Mouse (Mus musculus) spleen, postnatal 4 days (tissue): ENCODE results near the gene G530012D18Rik.
"Not testable (repeated sequence)": the region's sequence is repeated elsewhere in the genome, so short reads cannot be mapped to it uniquely, and the experiment has no call there.

Experiments
- DNase-seq, 2 experiments: peaks; one replicate each; pipeline ENCODE4 v3.0.0; 2022; ENCODE audit warnings: low spot score in 2 of 2

Gene G530012D18Rik

DNA sequence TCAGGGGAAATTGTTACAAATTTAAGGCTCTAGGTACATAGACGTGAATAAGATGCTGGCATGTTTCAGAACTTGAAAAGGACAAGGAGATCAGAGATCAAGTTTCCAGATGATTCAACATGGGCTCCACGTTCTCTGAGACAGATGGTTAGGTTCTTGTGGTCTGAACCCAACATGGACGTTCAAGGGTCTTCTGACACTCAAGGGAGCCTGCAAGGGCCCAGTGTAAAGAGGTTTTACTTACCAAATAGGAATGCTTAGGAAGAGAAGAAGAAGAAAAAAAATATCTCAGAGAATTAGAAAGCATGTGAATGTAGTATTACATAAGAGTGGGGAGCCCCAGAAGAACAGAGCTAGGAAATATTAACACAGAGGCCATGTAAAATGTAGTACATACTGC lies 40.3 kb downstream of the G530012D18Rik start:
- peak in 1 of 2 experiments; percentile 63 for DNase-seq

DNA sequence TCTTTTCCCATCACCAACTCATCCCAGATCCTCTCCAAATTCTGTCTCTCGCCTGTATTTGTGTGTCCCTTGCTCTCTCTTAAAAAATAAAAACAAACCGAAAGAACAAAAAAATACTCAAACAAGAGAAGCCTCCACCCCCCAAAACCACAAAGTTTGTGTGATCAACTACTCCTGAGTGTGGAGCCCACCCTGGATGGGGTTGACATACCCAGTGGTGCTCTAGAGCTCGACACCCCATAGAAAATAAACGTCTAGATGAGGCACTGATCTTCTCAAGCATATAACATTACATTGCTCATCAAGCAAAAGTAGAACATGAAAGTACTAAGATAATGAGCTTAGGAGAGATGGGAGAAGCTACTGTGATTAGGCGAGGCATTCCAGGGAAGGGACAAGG lies 41.7 kb downstream of the G530012D18Rik start:
- peak in 1 of 2 experiments; percentile 70 for DNase-seq

DNA sequence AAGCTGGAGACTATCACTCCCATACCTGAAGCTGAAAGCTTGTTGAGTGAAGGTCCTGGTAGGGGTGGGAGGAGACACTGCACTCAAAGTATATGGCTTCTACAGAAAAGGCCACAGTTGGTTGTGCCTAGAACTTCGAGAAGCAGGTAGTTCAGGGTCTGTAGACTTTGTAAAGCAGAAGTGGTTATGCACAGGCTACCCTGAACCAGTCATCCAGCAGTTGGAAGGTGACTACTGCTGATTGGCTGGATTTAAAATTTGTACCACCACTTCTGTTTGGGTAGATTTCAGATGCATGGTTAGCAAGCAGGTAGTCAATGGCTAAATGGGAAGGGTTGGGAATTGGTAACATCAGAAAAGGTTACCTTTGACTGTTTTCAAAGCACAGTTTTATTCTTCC lies 43.2 kb downstream of the G530012D18Rik start:
- not testable (repeated sequence) for DNase-seq
